Mouse (Mus musculus) myocyte (in vitro differentiated cells): ENCODE results near the gene Rnf114. TPM values are rescaled to one million over a fixed set of nuclear protein-coding genes. Genes with fewer than 3 reads are reported as not detected.
A peak's percentile ranks its signal among the peaks of the same experiment; 100 is the strongest.

Source experiments
- H3K27me3 ChIP-seq: one replicate; pipeline ENCODE4 v1.6.1; 2011; ENCODE audit not compliant: control insufficient read depth, insufficient read depth, insufficient read length
- H3K36me3 ChIP-seq: one replicate; pipeline ENCODE4 v1.6.1; 2011; ENCODE audit not compliant: control insufficient read depth, insufficient read depth
- H3K4me2 ChIP-seq: one replicate; pipeline ENCODE4 v1.6.1; 2011; ENCODE audit warnings: low read depth, control low read depth
- H3K4me3 ChIP-seq: one replicate; pipeline ENCODE4 v1.5.1; 2011; ENCODE audit warnings: mild to moderate bottlenecking, control low read depth, moderate library complexity
- H3K79me2 ChIP-seq: one replicate; pipeline ENCODE4 v1.6.1; 2011; ENCODE audit not compliant: control insufficient read depth, insufficient read depth
- H3ac ChIP-seq: one replicate; pipeline ENCODE4 v1.6.1; 2011; ENCODE audit not compliant: control insufficient read depth, insufficient read length
- CEBPB ChIP-seq: IDR thresholded peaks from 2 replicates; pipeline ENCODE4 v1.6.1; 2011; ENCODE audit warnings: mild to moderate bottlenecking, moderate library complexity; ENCODE audit not compliant: poor library complexity, insufficient read depth, severe bottlenecking
- E2F4 ChIP-seq: IDR thresholded peaks from one replicate; pipeline ENCODE4 v1.6.1; 2011; ENCODE audit warnings: mild to moderate bottlenecking, control low read depth, moderate library complexity; ENCODE audit not compliant: insufficient read depth
- MAX ChIP-seq: IDR thresholded peaks from one replicate; pipeline ENCODE4 v1.6.1; 2011; ENCODE audit warnings: low read depth, mild to moderate bottlenecking, control low read depth
- MYOD1 ChIP-seq, 3 experiments: IDR thresholded peaks; one replicate each; pipeline ENCODE4 v1.6.1; 2011; ENCODE audit warnings: control low read depth in 2 of 3, low read depth in 2 of 3, mild to moderate bottlenecking in 2 of 3, moderate library complexity in 1 of 3; ENCODE audit not compliant: insufficient read length in 2 of 3, control insufficient read depth in 1 of 3
- MYOG ChIP-seq, 3 experiments: IDR thresholded peaks; one replicate each; pipeline ENCODE4 v1.6.1; 2011; ENCODE audit warnings: control low read depth in 2 of 3, low read depth in 2 of 3, mild to moderate bottlenecking in 2 of 3; ENCODE audit not compliant: insufficient read length in 2 of 3, control insufficient read depth in 1 of 3, insufficient read depth in 1 of 3
- POLR2A ChIP-seq: IDR thresholded peaks from one replicate; pipeline ENCODE4 v1.6.1; 2011; ENCODE audit warnings: low read depth, mild to moderate bottlenecking, control low read depth, moderate library complexity; ENCODE audit not compliant: insufficient read length
- POLR2AphosphoS2 ChIP-seq: IDR thresholded peaks from one replicate; pipeline ENCODE4 v1.6.1; 2011; ENCODE audit warnings: low read depth, control low read depth; ENCODE audit not compliant: insufficient read length
- REST ChIP-seq: IDR thresholded peaks from one replicate; pipeline ENCODE4 v1.6.1; 2011; ENCODE audit warnings: mild to moderate bottlenecking, control low read depth, moderate library complexity; ENCODE audit not compliant: insufficient read depth, insufficient read length
- SRF ChIP-seq: IDR thresholded peaks from one replicate; pipeline ENCODE4 v1.6.1; 2011; ENCODE audit warnings: low read depth; ENCODE audit not compliant: control insufficient read depth, insufficient read length
- TCF12 ChIP-seq: IDR thresholded peaks from one replicate; pipeline ENCODE4 v1.6.1; 2011; ENCODE audit warnings: mild to moderate bottlenecking, control low read depth; ENCODE audit not compliant: poor library complexity, insufficient read depth, severe bottlenecking
- TCF3 ChIP-seq: IDR thresholded peaks from one replicate; pipeline ENCODE4 v1.6.1; 2011; ENCODE audit warnings: low read depth, control low read depth; ENCODE audit not compliant: insufficient read length
- USF1 ChIP-seq: IDR thresholded peaks from one replicate; pipeline ENCODE4 v1.6.1; 2011; ENCODE audit warnings: low read depth, mild to moderate bottlenecking, control low read depth, moderate library complexity
- polyA plus RNA-seq: library from polyadenylated mRNA; unstranded; fragments of >200 nt; fragmentation: generic; extraction: Trizol; gene quantifications from one replicate; pipeline ENCODE4 v1.2.1, GENCODE M21; 2012; ENCODE audit warnings: missing spikeins

Gene Rnf114
- polyA plus RNA-seq, 1 experiment = 40.9 TPM

DNA sequence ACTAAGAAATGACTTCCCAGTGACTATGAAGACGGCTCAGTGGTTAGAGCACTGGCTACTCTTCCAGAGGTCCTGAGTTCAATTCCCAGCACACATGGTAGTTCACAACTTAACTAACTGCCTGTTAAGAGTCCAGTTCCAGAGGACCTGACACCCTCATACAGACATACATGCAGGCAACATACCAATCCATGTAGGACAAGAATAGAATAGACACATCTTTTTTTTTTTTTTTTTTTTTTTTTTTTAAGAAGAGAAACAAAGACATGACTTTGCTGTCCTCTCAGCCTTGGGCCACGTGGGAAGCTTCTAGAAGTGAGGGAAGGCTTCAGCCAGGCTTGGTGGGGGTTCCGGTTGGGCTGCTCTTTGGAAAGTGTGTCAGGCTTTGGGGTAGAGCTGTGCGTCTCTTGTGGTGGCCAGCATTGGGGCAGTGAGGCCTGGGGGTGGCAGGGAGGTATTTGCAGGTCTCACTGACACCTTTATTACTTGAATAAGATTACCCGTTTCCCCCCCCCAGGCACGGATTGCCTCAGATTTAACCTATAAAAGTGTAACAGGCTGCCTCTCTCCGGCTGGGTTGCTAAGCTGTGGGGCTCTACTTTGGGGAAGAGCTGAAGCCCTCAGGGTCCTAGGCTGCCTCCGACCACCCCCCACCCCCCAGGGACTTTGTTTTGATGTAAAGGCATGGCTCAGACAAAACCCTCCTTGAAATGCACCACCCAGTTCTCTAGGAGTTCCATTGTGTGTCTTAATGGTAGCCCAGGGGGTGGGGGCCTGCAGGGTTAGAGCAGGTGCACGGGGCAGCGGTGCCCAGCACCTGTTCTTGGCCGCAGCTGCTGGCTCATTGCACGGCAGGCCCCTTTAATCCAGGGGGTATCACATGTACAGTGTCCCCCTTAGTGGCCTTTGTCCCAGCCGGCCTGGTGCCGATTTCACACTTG, 47.4 kb downstream of the Rnf114 start:
- peak overlapping the region; percentile 59 for H3K4me3 ChIP-seq
- peaks cover 33% of the 10 kb centered on the region for H3K79me2 ChIP-seq
- H3ac ChIP-seq = peak overlapping the region; percentile 66
- TF ChIP-seq USF1 (no peak), E2F4 (no peak), MYOD1 (IDR thresholded peaks at IDR 0.05; ENCODE audit: control insufficient read depth in 1 of 3, insufficient read length in 2 of 3, low read depth in 2 of 3) (peak in 2 of 3 experiments; percentile 98 to 100), SRF (no peak), MAX (no peak), MYOG (IDR thresholded peaks at IDR 0.05; ENCODE audit: control insufficient read depth in 1 of 3, insufficient read depth in 1 of 3, insufficient read length in 2 of 3, low read depth in 2 of 3) (peak; percentile 79 to 100 (median 99)), POLR2A (no peak), TCF12 (peak; percentile 98), REST (no peak), CEBPB (no peak), POLR2AphosphoS2 (no peak), TCF3 (peak; percentile 98)
- H3K36me3 ChIP-seq = no peaks in the 10 kb centered on the region
- H3K27me3 ChIP-seq = no peaks in the 10 kb centered on the region
- H3K4me2 ChIP-seq = peak overlapping the region; percentile 98

DNA sequence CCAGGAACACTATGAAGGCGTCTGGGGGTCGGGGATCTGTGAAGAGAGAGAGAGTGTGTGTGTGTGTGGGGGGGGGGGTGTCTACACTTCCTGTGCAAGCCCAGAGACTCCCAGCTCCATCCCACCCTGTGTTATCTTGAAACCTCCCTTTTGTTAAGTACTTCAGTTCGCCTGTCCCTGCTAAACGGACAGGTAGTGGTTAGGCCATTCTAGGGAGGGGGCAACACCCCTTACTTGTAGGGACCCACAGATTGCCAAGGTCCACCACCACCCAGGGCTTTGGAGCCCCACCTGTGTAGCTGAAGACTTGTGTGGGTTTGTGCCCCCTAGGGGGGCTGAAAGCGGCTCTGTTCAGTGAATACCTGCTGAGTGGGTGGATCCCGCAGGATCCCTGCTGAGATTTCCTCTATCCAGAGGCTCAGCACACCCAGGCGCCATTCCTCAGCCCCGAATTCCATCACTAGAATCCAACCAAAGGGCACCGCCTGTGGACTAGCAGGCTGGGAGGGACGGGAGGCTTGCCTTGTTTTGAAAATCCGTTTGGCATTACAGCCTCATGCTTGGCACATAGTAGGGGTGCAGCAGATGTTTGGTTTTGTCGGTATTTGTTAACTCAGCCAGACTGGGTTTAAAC, 48.1 kb downstream of the Rnf114 start:
- H3K4me2 ChIP-seq = peak overlapping the region; percentile 98
- H3K79me2 ChIP-seq = peaks cover 33% of the 10 kb centered on the region
- no peaks in the 10 kb centered on the region for H3K27me3 ChIP-seq
- peak overlapping the region; percentile 59 for H3K4me3 ChIP-seq
- H3ac ChIP-seq = peak overlapping the region; percentile 10
- TF ChIP-seq MYOG (IDR thresholded peaks at IDR 0.05; ENCODE audit: control insufficient read depth in 1 of 3, insufficient read depth in 1 of 3, insufficient read length in 2 of 3, low read depth in 2 of 3) (peak in 1 of 3 experiments; percentile 24), TCF3 (no peak)
- H3K36me3 ChIP-seq = no peaks in the 10 kb centered on the region

- Histone ChIP-seq H3K36me3 (no peaks in the 10 kb centered on the region), H3K4me2 (peak overlapping the region; percentile 98), H3K27me3 (no peaks in the 10 kb centered on the region), H3K79me2 (peaks cover 33% of the 10 kb centered on the region), H3K4me3 (peak overlapping the region; percentile 59), H3ac (no peak overlapping the region)
- TF ChIP-seq USF1 (no peak), TCF3 (no peak), POLR2AphosphoS2 (no peak), POLR2A (no peak), MAX (no peak)
Observed at GRCm38 (mm10) chr2:167541324-167541723, 48.9 kb downstream of the Rnf114 start.

DNA sequence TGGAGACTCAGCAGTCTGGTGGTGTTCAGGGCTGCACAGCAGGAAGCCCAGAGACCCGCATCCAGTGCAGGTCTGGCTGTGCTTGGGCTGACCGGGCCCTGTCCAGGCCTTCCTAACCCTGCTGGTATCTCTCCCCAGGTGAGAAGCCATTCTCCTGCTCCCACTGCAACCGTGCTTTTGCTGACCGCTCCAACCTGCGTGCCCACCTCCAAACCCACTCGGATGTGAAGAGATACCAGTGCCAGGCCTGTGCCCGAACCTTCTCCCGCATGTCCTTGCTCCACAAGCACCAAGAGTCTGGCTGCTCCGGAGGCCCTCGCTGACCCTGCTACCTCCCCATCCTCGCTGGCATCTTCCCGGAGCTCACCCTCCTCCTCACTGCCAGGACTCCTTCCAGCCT, 49.3 kb downstream of the Rnf114 start:
- no peak for TF ChIP-seq MAX
- no peak for TF ChIP-seq MYOG (IDR thresholded peaks at IDR 0.05; ENCODE audit: control insufficient read depth in 1 of 3, insufficient read depth in 1 of 3, insufficient read length in 2 of 3, low read depth in 2 of 3)
- TF ChIP-seq SRF = no peak
- no peak for TF ChIP-seq CEBPB
- no peak for TF ChIP-seq REST
- TF ChIP-seq MYOD1 (IDR thresholded peaks at IDR 0.05; ENCODE audit: control insufficient read depth in 1 of 3, insufficient read length in 2 of 3, low read depth in 2 of 3) = no peak
- TF ChIP-seq TCF3 = no peak
- TF ChIP-seq POLR2A = no peak
- TF ChIP-seq POLR2AphosphoS2 = no peak
- no peak for TF ChIP-seq TCF12
- H3K79me2 ChIP-seq = peaks cover 33% of the 10 kb centered on the region
- no peaks in the 10 kb centered on the region for H3K36me3 ChIP-seq
- H3ac ChIP-seq = no peak overlapping the region
- no peaks in the 10 kb centered on the region for H3K27me3 ChIP-seq
- H3K4me2 ChIP-seq = peak overlapping the region; percentile 98
- peak overlapping the region; percentile 59 for H3K4me3 ChIP-seq

DNA sequence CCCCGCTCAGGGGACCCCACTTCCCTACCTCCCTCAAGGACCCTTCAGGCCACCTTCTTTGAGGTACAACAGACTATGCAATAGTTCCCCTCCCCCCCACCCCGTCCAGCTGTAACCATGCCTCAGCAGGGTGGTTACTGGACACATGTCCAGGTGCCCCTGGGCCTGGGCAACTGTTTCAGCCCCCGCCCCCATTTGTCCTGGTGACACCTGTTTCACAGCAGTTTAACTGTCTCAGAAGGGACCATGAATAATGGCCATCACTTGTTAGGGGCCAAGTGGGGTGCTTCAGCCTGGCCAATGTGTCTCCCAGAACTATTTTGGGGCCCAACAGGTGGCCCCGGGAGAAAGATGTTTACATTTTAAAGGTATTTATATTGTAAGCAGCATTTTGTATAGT, 49.9 kb downstream of the Rnf114 start:
- Histone ChIP-seq H3K27me3 (no peaks in the 10 kb centered on the region), H3K4me3 (peak overlapping the region; percentile 59), H3K4me2 (peak overlapping the region; percentile 98), H3K36me3 (no peaks in the 10 kb centered on the region), H3K79me2 (peaks cover 33% of the 10 kb centered on the region), H3ac (no peak overlapping the region)
- peak; percentile 44 for TF ChIP-seq TCF3
- TF ChIP-seq MYOD1 (IDR thresholded peaks at IDR 0.05; ENCODE audit: control insufficient read depth in 1 of 3, insufficient read length in 2 of 3, low read depth in 2 of 3) = peak; percentile 20 to 88 (median 63)
- peak; percentile 90 for TF ChIP-seq TCF12
- peak in 2 of 3 experiments; percentile 78 to 94 for TF ChIP-seq MYOG (IDR thresholded peaks at IDR 0.05; ENCODE audit: control insufficient read depth in 1 of 3, insufficient read depth in 1 of 3, insufficient read length in 2 of 3, low read depth in 2 of 3)
- no peak for TF ChIP-seq E2F4
- TF ChIP-seq USF1 = no peak
